Mouse (Mus musculus) hindbrain, embryonic 13.5 days (tissue): Measurements from ENCODE around the gene Nfix. TPM values are rescaled to one million over a fixed set of nuclear protein-coding genes. Genes with fewer than 3 reads are reported as not detected.

Experiments used
- ATAC-seq: fragments of 200-750 bp; cut with Nextera tagmentation; 2 replicates; pipeline ENCODE4 v1.8.0; 2017; ENCODE audit warnings: moderate TSS enrichment; ENCODE audit not compliant: low FRiP score
- H3K27ac ChIP-seq: fragments of 300-500 bp; sonication (generic); 2 replicates; pipeline ENCODE4 v1.5.1; 2015; ENCODE audit warnings: inconsistent platforms, mild to moderate bottlenecking, moderate library complexity
- H3K27me3 ChIP-seq: fragments of 300-500 bp; sonication (generic); 2 replicates; pipeline ENCODE4 v1.6.1; 2015; ENCODE audit warnings: mild to moderate bottlenecking, inconsistent platforms
- H3K36me3 ChIP-seq: fragments of 300-500 bp; sonication (generic); 2 replicates; pipeline ENCODE4 v1.6.1; 2015; ENCODE audit warnings: mild to moderate bottlenecking, inconsistent platforms
- H3K4me1 ChIP-seq: fragments of 300-500 bp; sonication (generic); replicated peaks from 2 replicates; pipeline ENCODE4 v1.6.1; 2015; ENCODE audit warnings: inconsistent platforms
- H3K4me2 ChIP-seq: fragments of 300-500 bp; sonication (generic); 2 replicates; pipeline ENCODE4 v1.6.1; 2015; ENCODE audit warnings: inconsistent platforms, mild to moderate bottlenecking, moderate library complexity
- H3K4me3 ChIP-seq: fragments of 300-500 bp; sonication (generic); 2 replicates; pipeline ENCODE4 v1.5.1; 2015; ENCODE audit warnings: mild to moderate bottlenecking, inconsistent platforms
- H3K9ac ChIP-seq: fragments of 300-500 bp; sonication (generic); 2 replicates; pipeline ENCODE4 v1.6.1; 2015; ENCODE audit warnings: mild to moderate bottlenecking, inconsistent platforms
- H3K9me3 ChIP-seq: fragments of 300-500 bp; sonication (generic); 2 replicates; pipeline ENCODE4 v1.6.1; 2016; ENCODE audit warnings: inconsistent platforms
- WGBS: fragments of 180-500 bp; shearing (Covaris S2); methylation state at CpG from one replicate; pipeline ENCODE4 v1.1.7; 2015; 5-methylcytosine and 5-hydroxymethylcytosine counted together
- polyA plus RNA-seq: library from polyadenylated mRNA; unstranded; fragments of >200 nt; fragmentation: Nextera tagmentation; extraction: Ambion mirVana; gene quantifications from 2 replicates; pipeline ENCODE4 v1.2.1, GENCODE M21; 2015

Nfix gene
- polyA plus RNA-seq, 1 experiment from 2014 or later, result 44.1 TPM

GRCm38 (mm10) chr8:84722850-84723570 lies 77.1 kb downstream of the Nfix start, which contains the start of gene G430095P16Rik:
Gene G430095P16Rik (plus strand): TSS chr8:84723007.
- Histone ChIP-seq H3K36me3 (peaks cover 32% of the 10 kb centered on the region), H3K4me3 (no peak within 1 kb of the TSS), H3K27ac (peak within 1 kb of the TSS; percentile 89), H3K27me3 (peaks cover 66% of the 10 kb centered on the region), H3K4me1 (peaks cover 57% of the 10 kb centered on the region), H3K9me3 (no peaks in the 10 kb centered on the region), H3K9ac (peak within 1 kb of the TSS; percentile 63), H3K4me2 (peak within 1 kb of the TSS; percentile 26)
- peak; percentile 83 for ATAC-seq
- 13% methylated on average over 10 of the region's 10 CpGs for WGBS

GRCm38 (mm10) chr8:84722530-84722849 lies 77.7 kb downstream of the Nfix start:
- Histone ChIP-seq H3K4me1 (peaks cover 54% of the 10 kb centered on the region), H3K9me3 (no peaks in the 10 kb centered on the region), H3K9ac (0 out of 2 replicates have a peak overlapping the region, but pooled peaks have one; percentile 19), H3K27me3 (peaks cover 71% of the 10 kb centered on the region), H3K4me2 (no peak overlapping the region), H3K27ac (peak overlapping the region; percentile 89), H3K36me3 (peaks cover 32% of the 10 kb centered on the region), H3K4me3 (no peak overlapping the region)
- WGBS, result 61% methylated on average over 6 of the region's 6 CpGs
- ATAC-seq, result peak; percentile 8; the same call in 1 of the 2 replicates

- no peak overlapping the region for H3K4me3 ChIP-seq
- H3K4me2 ChIP-seq, result no peak overlapping the region
- no peaks in the 10 kb centered on the region for H3K9me3 ChIP-seq
- no peak overlapping the region for H3K9ac ChIP-seq
- WGBS, result 82% methylated on average over 5 of the region's 5 CpGs
- peaks cover 20% of the 10 kb centered on the region; the same call in 1 of the 2 replicates for H3K36me3 ChIP-seq
- peaks cover 39% of the 10 kb centered on the region for H3K4me1 ChIP-seq
- H3K27ac ChIP-seq, result no peak overlapping the region
- H3K27me3 ChIP-seq, result peaks cover 81% of the 10 kb centered on the region
- ATAC-seq, result no peak
Observed at GRCm38 (mm10) chr8:84718959-84719690, 81.0 kb downstream of the Nfix start.

- H3K4me2 ChIP-seq, result no peak overlapping the region
- no peaks in the 10 kb centered on the region for H3K9me3 ChIP-seq
- no peak overlapping the region for H3K4me3 ChIP-seq
- H3K9ac ChIP-seq, result no peak overlapping the region
- H3K27ac ChIP-seq, result no peak overlapping the region
- WGBS, result 89% methylated on average over 5 of the region's 5 CpGs
- H3K36me3 ChIP-seq, result peaks cover 20% of the 10 kb centered on the region; the same call in 1 of the 2 replicates
- peaks cover 83% of the 10 kb centered on the region for H3K27me3 ChIP-seq
- peaks cover 39% of the 10 kb centered on the region for H3K4me1 ChIP-seq
- ATAC-seq, result no peak
Observed at GRCm38 (mm10) chr8:84718476-84718875, 81.7 kb downstream of the Nfix start.

GRCm38 (mm10) chr8:84716790-84717189 lies 83.4 kb downstream of the Nfix start:
- Histone ChIP-seq H3K4me1 (peaks cover 42% of the 10 kb centered on the region), H3K4me3 (no peak overlapping the region), H3K27me3 (peaks cover 76% of the 10 kb centered on the region), H3K27ac (0 out of 2 replicates have a peak overlapping the region, but pooled peaks have one; percentile 35), H3K9me3 (no peaks in the 10 kb centered on the region), H3K36me3 (peaks cover 20% of the 10 kb centered on the region; the same call in 1 of the 2 replicates), H3K4me2 (no peak overlapping the region), H3K9ac (no peak overlapping the region)
- 87% methylated on average over 11 of the region's 11 CpGs for WGBS
- no peak for ATAC-seq

- no peak for ATAC-seq
- peaks cover 15% of the 10 kb centered on the region; the same call in 1 of the 2 replicates for H3K36me3 ChIP-seq
- no peaks in the 10 kb centered on the region for H3K9me3 ChIP-seq
- H3K4me3 ChIP-seq, result peak overlapping the region; percentile 20
- H3K4me1 ChIP-seq, result peaks cover 50% of the 10 kb centered on the region
- WGBS, result 6% methylated on average over 27 of the region's 27 CpGs
- H3K9ac ChIP-seq, result peak overlapping the region; percentile 53; the same call in 1 of the 2 replicates
- H3K27me3 ChIP-seq, result peaks cover 75% of the 10 kb centered on the region
- H3K4me2 ChIP-seq, result peak overlapping the region; percentile 44
- H3K27ac ChIP-seq, result peak overlapping the region; percentile 75
Observed at GRCm38 (mm10) chr8:84715893-84716468, 84.2 kb downstream of the Nfix start.

- Histone ChIP-seq H3K27ac (peak overlapping the region; percentile 92), H3K4me2 (no peak overlapping the region), H3K27me3 (peaks cover 70% of the 10 kb centered on the region), H3K9ac (peak overlapping the region; percentile 19; the same call in 1 of the 2 replicates), H3K9me3 (no peaks in the 10 kb centered on the region), H3K4me1 (peaks cover 60% of the 10 kb centered on the region), H3K36me3 (peaks cover 5% of the 10 kb centered on the region; the same call in 1 of the 2 replicates), H3K4me3 (no peak overlapping the region)
- 55% methylated on average over 4 of the region's 4 CpGs for WGBS
- no peak for ATAC-seq
Observed at GRCm38 (mm10) chr8:84714161-84714560, 86.0 kb downstream of the Nfix start.

GRCm38 (mm10) chr8:84713381-84713780 lies 86.8 kb downstream of the Nfix start:
- no peak for ATAC-seq
- H3K27me3 ChIP-seq, result peaks cover 68% of the 10 kb centered on the region
- H3K9me3 ChIP-seq, result no peaks in the 10 kb centered on the region
- H3K36me3 ChIP-seq, result no peaks in the 10 kb centered on the region
- no peak overlapping the region for H3K4me2 ChIP-seq
- 46% methylated on average over 4 of the region's 4 CpGs for WGBS
- peak overlapping the region; percentile 19; the same call in 1 of the 2 replicates for H3K9ac ChIP-seq
- peak overlapping the region; percentile 92 for H3K27ac ChIP-seq
- H3K4me3 ChIP-seq, result no peak overlapping the region
- peaks cover 66% of the 10 kb centered on the region for H3K4me1 ChIP-seq

- H3K36me3 ChIP-seq, result no peaks in the 10 kb centered on the region
- H3K27me3 ChIP-seq, result peaks cover 69% of the 10 kb centered on the region
- H3K9me3 ChIP-seq, result no peaks in the 10 kb centered on the region
- 24% methylated on average over 3 of the region's 3 CpGs for WGBS
- peak; percentile 22; the same call in 1 of the 2 replicates for ATAC-seq
- 0 out of 2 replicates have a peak overlapping the region, but pooled peaks have one; percentile 19 for H3K9ac ChIP-seq
- H3K4me3 ChIP-seq, result no peak overlapping the region
- peak overlapping the region; percentile 92 for H3K27ac ChIP-seq
- H3K4me2 ChIP-seq, result no peak overlapping the region
- H3K4me1 ChIP-seq, result peaks cover 73% of the 10 kb centered on the region
Observed at GRCm38 (mm10) chr8:84712759-84713120, 87.4 kb downstream of the Nfix start.

GRCm38 (mm10) chr8:84711933-84712758 lies 88.0 kb downstream of the Nfix start:
- H3K9ac ChIP-seq, result no peak overlapping the region
- no peak overlapping the region for H3K4me3 ChIP-seq
- H3K27ac ChIP-seq, result peak overlapping the region; percentile 92
- H3K27me3 ChIP-seq, result peaks cover 69% of the 10 kb centered on the region
- WGBS, result 9% methylated on average over 11 of the region's 11 CpGs
- peaks cover 79% of the 10 kb centered on the region for H3K4me1 ChIP-seq
- H3K4me2 ChIP-seq, result no peak overlapping the region
- no peaks in the 10 kb centered on the region for H3K36me3 ChIP-seq
- ATAC-seq, result peak; percentile 80
- no peaks in the 10 kb centered on the region for H3K9me3 ChIP-seq

GRCm38 (mm10) chr8:84711312-84711711 lies 88.8 kb downstream of the Nfix start:
- peaks cover 71% of the 10 kb centered on the region for H3K27me3 ChIP-seq
- H3K36me3 ChIP-seq, result no peaks in the 10 kb centered on the region
- H3K27ac ChIP-seq, result peak overlapping the region; percentile 92
- H3K9me3 ChIP-seq, result no peaks in the 10 kb centered on the region
- 32% methylated on average over 3 of the region's 3 CpGs for WGBS
- H3K4me2 ChIP-seq, result no peak overlapping the region
- no peak overlapping the region for H3K4me3 ChIP-seq
- no peak for ATAC-seq
- H3K9ac ChIP-seq, result 0 out of 2 replicates have a peak overlapping the region, but pooled peaks have one; percentile 1
- peaks cover 86% of the 10 kb centered on the region for H3K4me1 ChIP-seq
